Mouse (Mus musculus) intestine, postnatal 0 days (tissue): ENCODE data around the gene Gcnt4. TPM values are rescaled to one million over a fixed set of nuclear protein-coding genes. Genes with fewer than 3 reads are reported as not detected.

Source experiments
- ATAC-seq: fragments of 200-750 bp; cut with Nextera tagmentation; 2 replicates; pipeline ENCODE4 v1.8.0; 2017; ENCODE audit warnings: mild to moderate bottlenecking, moderate TSS enrichment, moderate library complexity
- H3K27ac ChIP-seq: fragments of 300-500 bp; sonication (generic); 2 replicates; pipeline ENCODE4 v1.5.1; 2014; ENCODE audit warnings: mild to moderate bottlenecking, low read depth, low read length, moderate library complexity
- H3K27me3 ChIP-seq: fragments of 300-500 bp; sonication (generic); replicated peaks from 2 replicates; pipeline ENCODE4 v1.6.1; 2014; ENCODE audit warnings: low read length, mixed read lengths; ENCODE audit not compliant: control insufficient read depth, insufficient read depth
- H3K36me3 ChIP-seq: fragments of 300-500 bp; sonication (generic); 2 replicates; pipeline ENCODE4 v1.6.1; 2014; ENCODE audit warnings: mild to moderate bottlenecking, moderate library complexity; ENCODE audit not compliant: control insufficient read depth, insufficient read depth
- H3K4me1 ChIP-seq: fragments of 300-500 bp; sonication (generic); replicated peaks from 2 replicates; pipeline ENCODE4 v1.6.1; 2014; ENCODE audit warnings: antibody characterized with exemption, low read length, mixed read lengths; ENCODE audit not compliant: control insufficient read depth, insufficient read depth
- H3K4me2 ChIP-seq: fragments of 300-500 bp; sonication (generic); replicated peaks from 2 replicates; pipeline ENCODE4 v1.6.1; 2014; ENCODE audit warnings: low read depth, mild to moderate bottlenecking, moderate library complexity
- H3K4me3 ChIP-seq: fragments of 300-500 bp; sonication (generic); 2 replicates; pipeline ENCODE4 v1.5.1; 2014; ENCODE audit warnings: low read depth, low read length
- H3K9ac ChIP-seq: fragments of 300-500 bp; sonication (generic); 2 replicates; pipeline ENCODE4 v1.6.1; 2014; ENCODE audit warnings: mild to moderate bottlenecking, low read depth, low read length
- H3K9me3 ChIP-seq: fragments of 300-500 bp; sonication (generic); 2 replicates; pipeline ENCODE4 v1.6.1; 2016; ENCODE audit warnings: mixed run types; ENCODE audit not compliant: control insufficient read depth
- CTCF ChIP-seq: sonication (generic); IDR thresholded peaks from 2 replicates; pipeline ENCODE4 v1.5.1; 2016; ENCODE audit warnings: low read depth, mild to moderate bottlenecking, control low read depth, antibody characterized with exemption, moderate library complexity
- WGBS: fragments of 180-500 bp; shearing (Covaris S2); extraction: QIAGEN DNeasy Blood & Tissue Kit; methylation state at CpG from one replicate; pipeline ENCODE4 v1.1.7; 2014; 5-methylcytosine and 5-hydroxymethylcytosine counted together
- polyA plus RNA-seq: library from polyadenylated mRNA; unstranded; fragments of >200 nt; fragmentation: Nextera tagmentation; extraction: Ambion mirVana; gene quantifications from 2 replicates; pipeline ENCODE4 v1.2.1, GENCODE M21; 2015

Gcnt4 gene
- polyA plus RNA-seq, 1 experiment from 2014 or later, result 6.7 TPM

DNA sequence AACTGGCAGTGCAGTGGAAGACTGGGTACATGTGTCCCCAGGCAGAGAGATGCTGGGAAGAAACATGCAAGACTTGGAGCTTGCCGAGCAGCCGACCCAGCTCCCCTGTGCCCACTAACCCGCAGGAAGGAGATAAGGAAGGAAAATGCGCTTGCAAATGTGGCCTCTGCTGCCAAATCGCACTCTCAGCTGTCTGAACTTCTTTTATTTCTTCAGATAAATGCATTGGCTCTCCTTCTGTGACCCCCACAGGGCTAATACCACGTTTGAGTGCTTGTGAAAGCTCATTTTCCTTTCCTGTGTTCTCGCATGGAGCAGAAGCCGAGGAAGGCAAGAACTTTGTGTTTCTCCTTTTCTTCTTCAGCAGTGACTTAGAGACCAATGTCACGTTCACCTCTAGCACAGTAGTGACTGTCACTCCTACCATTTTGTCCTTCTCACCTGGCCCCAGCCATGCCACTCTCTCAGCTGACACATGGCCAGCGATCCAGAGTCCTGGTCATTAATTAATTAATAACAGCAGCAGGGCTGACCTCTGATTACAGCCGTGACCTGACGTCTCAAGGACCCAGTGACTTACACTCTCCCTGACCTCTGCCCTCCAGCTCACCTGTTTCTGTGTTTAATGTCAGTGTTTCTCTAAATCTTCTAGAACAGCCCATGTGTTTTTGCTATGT is 61.2 kb downstream of the Gcnt4 start:
- no peaks in the 10 kb centered on the region for H3K27me3 ChIP-seq
- no peaks in the 10 kb centered on the region for H3K9me3 ChIP-seq
- ATAC-seq, result no peak
- no peak for TF ChIP-seq CTCF
- no peak overlapping the region for H3K4me2 ChIP-seq
- WGBS, result 58% methylated on average over 12 of the region's 12 CpGs
- 0 out of 2 replicates have a peak, but pooled peaks cover 5% of the 10 kb centered on the region for H3K4me1 ChIP-seq
- no peak overlapping the region for H3K9ac ChIP-seq
- H3K36me3 ChIP-seq, result no peaks in the 10 kb centered on the region
- H3K27ac ChIP-seq, result no peak overlapping the region
- H3K4me3 ChIP-seq, result no peak overlapping the region

DNA sequence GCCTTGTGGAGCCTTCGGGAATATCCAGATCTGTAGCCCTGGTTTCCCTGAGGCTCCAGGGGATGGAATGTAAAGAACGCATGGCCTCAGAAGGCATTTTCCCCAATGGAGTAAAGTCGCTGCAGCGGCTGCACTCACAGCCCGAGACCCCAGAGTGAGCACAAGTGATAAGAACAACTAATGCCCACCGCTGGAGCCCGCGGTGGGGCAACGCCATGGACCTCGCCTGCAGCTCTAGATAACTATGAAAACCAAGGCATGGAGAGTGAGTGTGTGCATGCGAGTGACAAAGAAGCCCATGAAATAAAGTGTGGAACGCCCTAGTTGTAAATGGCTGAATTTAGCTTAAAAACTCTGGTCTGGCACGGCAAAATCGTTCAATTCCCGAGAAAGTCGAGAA is 64.6 kb downstream of the Gcnt4 start:
- Histone ChIP-seq H3K9me3 (no peaks in the 10 kb centered on the region), H3K36me3 (no peaks in the 10 kb centered on the region), H3K4me2 (no peak overlapping the region), H3K4me1 (no peaks in the 10 kb centered on the region), H3K27me3 (no peaks in the 10 kb centered on the region), H3K9ac (no peak overlapping the region), H3K27ac (no peak overlapping the region), H3K4me3 (no peak overlapping the region)
- ATAC-seq, result no peak
- 92% methylated on average over 16 of the region's 16 CpGs for WGBS
- no peak for TF ChIP-seq CTCF

DNA sequence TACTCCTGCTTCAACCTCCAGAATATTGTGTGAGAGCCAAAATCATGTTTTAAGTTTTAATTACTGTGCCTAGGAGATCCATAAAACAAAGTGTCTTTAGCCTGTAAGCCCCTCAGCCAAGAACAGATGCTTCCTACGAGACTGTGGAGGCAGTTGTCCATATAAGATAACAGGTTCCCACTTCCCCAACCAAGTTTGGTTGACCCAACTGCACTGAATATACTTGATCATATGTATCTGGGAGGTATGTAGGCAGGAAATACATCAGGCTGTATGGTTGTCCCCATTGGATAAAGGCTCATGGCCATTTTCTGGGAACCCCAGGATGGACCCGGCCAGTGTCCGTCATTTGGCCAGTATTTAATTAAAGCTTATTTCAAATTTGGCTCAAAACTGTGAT is 65.6 kb downstream of the Gcnt4 start:
- Histone ChIP-seq H3K4me2 (no peak overlapping the region), H3K27ac (no peak overlapping the region), H3K4me1 (no peaks in the 10 kb centered on the region), H3K9me3 (no peaks in the 10 kb centered on the region), H3K4me3 (no peak overlapping the region), H3K36me3 (no peaks in the 10 kb centered on the region), H3K27me3 (no peaks in the 10 kb centered on the region), H3K9ac (no peak overlapping the region)
- no peak for TF ChIP-seq CTCF
- 88% methylated on average over 3 of the region's 3 CpGs for WGBS
- ATAC-seq, result no peak; the same call in 1 of the 2 replicates

DNA sequence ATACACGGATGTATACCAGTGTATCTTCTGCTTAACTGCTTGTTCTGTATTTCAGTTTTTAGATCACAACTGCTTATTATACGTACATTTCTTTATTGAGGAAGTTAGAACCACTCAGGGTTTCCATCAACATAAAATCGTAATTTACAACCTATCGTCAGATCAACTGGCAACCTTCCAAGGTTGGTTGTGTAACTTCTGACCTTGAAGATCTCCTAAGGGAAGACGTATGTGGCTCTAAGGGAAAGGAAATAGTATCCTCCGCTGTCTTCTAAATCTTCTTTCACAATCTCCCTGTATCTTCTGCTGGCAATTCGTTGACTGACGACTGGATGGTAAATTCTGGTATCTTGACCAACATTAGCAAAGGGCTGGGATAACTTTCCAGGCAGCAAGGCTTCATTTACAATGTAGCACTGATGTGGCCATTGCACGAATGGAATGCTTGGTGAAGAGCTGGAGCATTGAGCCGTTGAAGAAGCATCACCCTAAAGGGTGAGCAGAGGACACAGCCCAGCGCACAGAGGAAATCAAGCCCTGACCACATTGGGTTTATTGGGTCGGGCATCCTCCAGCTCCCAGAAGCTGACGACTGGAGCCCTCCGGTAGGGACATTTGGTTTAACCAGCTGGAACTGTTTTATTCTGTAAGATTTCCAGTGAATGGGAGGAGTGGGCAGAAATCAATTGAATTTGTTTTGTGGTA is 66.2 kb downstream of the Gcnt4 start:
- Histone ChIP-seq H3K36me3 (no peaks in the 10 kb centered on the region), H3K27ac (no peak overlapping the region), H3K4me2 (no peak overlapping the region), H3K4me3 (no peak overlapping the region), H3K9me3 (no peaks in the 10 kb centered on the region), H3K27me3 (no peaks in the 10 kb centered on the region), H3K9ac (no peak overlapping the region), H3K4me1 (no peaks in the 10 kb centered on the region)
- ATAC-seq, result peak; percentile 71
- no peak for TF ChIP-seq CTCF
- WGBS, result 56% methylated on average over 14 of the region's 14 CpGs

DNA sequence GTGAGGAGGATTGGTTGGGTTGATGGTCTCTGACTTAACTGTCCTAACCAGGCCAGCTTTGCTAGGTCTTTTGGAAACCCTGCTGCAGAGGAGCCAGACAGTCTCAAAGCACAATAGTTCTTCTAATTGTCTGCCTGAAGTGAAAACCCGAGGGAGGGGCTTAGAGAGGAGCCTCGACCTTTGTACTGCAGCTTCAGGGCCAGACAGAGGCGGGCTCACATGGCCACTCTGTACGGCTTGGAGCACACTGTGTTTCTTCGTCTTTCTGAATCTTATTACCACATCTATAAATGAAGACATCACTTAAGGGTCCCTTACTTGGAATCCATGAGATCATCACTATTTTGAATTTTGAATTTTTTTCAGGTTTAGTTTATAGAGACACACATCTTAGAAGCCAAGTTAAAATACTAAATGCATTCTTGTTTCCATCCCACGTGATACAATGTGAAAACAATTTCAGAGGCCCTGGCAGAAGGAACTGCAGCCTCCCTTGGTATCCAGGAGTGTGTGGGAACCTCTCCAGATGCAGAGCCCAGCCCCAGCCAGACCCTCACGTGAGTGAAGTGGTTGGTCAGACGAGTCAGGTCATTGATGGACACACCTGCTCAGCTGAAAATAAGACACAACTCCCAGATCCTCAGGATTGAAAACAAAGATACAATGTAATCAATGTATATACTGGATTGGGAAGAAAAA is 69.0 kb downstream of the Gcnt4 start:
- no peak for TF ChIP-seq CTCF
- H3K4me3 ChIP-seq, result no peak overlapping the region
- H3K9me3 ChIP-seq, result no peaks in the 10 kb centered on the region
- H3K27ac ChIP-seq, result no peak overlapping the region
- peak; percentile 76 for ATAC-seq
- no peaks in the 10 kb centered on the region for H3K36me3 ChIP-seq
- no peaks in the 10 kb centered on the region for H3K4me1 ChIP-seq
- WGBS, result 19% methylated on average over 8 of the region's 8 CpGs
- no peak overlapping the region for H3K9ac ChIP-seq
- H3K27me3 ChIP-seq, result no peaks in the 10 kb centered on the region
- no peak overlapping the region for H3K4me2 ChIP-seq

DNA sequence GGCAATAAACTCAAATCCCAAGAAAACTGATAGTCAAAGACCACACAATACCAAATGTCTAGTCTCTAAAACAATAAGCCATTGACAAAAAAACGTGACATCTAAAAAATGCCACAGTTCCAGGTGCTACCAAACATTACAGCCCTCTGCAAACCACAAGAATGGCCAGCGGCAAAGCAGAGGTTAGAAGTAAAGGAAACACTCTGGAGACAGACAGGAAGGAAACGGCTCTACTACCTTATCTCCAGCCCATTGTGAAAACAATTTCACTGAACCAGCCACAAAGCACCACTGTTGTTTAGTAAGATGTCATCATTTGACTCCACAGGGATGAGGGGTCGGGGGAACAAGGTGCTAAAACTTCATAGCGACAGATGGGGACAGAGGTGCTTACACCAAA is 70.8 kb downstream of the Gcnt4 start:
- H3K9me3 ChIP-seq, result no peaks in the 10 kb centered on the region
- ATAC-seq, result no peak
- no peaks in the 10 kb centered on the region for H3K27me3 ChIP-seq
- no peak overlapping the region for H3K27ac ChIP-seq
- no peak overlapping the region for H3K9ac ChIP-seq
- no peak overlapping the region for H3K4me3 ChIP-seq
- WGBS, result 60% methylated on average over 5 of the region's 5 CpGs
- TF ChIP-seq CTCF, result no peak
- H3K4me1 ChIP-seq, result no peaks in the 10 kb centered on the region
- H3K36me3 ChIP-seq, result no peaks in the 10 kb centered on the region
- no peak overlapping the region for H3K4me2 ChIP-seq
